Mouse (Mus musculus) MEL (cell line): ENCODE results near the gene Tmem102. TPM values are rescaled to one million over a fixed set of nuclear protein-coding genes. Genes with fewer than 3 reads are reported as not detected.
A peak's percentile ranks its signal among the peaks of the same experiment; 100 is the strongest.

Experiments used
- DNase-seq: peaks from one replicate; pipeline ENCODE4 v3.0.0; 2011; ENCODE audit warnings: low read depth, low spot score
- H3K27ac ChIP-seq: 2 replicates; pipeline ENCODE4 v1.5.1; 2012; ENCODE audit warnings: low read depth, mild to moderate bottlenecking, control low read depth, low read length, moderate library complexity; ENCODE audit not compliant: control insufficient read depth
- H3K27me3 ChIP-seq, 2 experiments: fragments of 150-350 bp in 1 of 2; sonication (generic) in 1 of 2; 2 replicates each; pipeline ENCODE4 v1.6.1; 2012; ENCODE audit warnings: low read length in 2 of 2, mild to moderate bottlenecking in 2 of 2, improper control_type of control experiment in 1 of 2, moderate library complexity in 1 of 2; ENCODE audit not compliant: insufficient read depth in 2 of 2, control insufficient read depth in 1 of 2
- H3K36me3 ChIP-seq, 2 experiments: 2 replicates each; pipeline ENCODE4 v1.6.1; 2012 to 2014; ENCODE audit warnings: low read length in 2 of 2, improper control_type of control experiment in 1 of 2, inconsistent platforms in 1 of 2, mild to moderate bottlenecking in 1 of 2; ENCODE audit not compliant: insufficient read depth in 2 of 2, control insufficient read depth in 1 of 2
- H3K4me1 ChIP-seq, 2 experiments: fragments of 150-350 bp in 1 of 2; sonication (generic) in 1 of 2; 2 replicates each; pipeline ENCODE4 v1.6.1; 2012; ENCODE audit warnings: low read length in 2 of 2, improper control_type of control experiment in 1 of 2, mild to moderate bottlenecking in 1 of 2; ENCODE audit not compliant: insufficient read depth in 2 of 2, control insufficient read depth in 1 of 2
- H3K4me3 ChIP-seq, 2 experiments: fragments of 150-350 bp in 1 of 2; sonication (generic) in 1 of 2; 2 replicates each; pipeline ENCODE4 v1.5.1; 2012; ENCODE audit warnings: low read depth in 2 of 2, low read length in 2 of 2, mild to moderate bottlenecking in 2 of 2, moderate library complexity in 2 of 2, control low read depth in 1 of 2, improper control_type of control experiment in 1 of 2; ENCODE audit not compliant: control insufficient read depth in 1 of 2, insufficient read depth in 1 of 2
- H3K79me2 ChIP-seq: 2 replicates; pipeline ENCODE4 v1.6.1; 2012; ENCODE audit warnings: mild to moderate bottlenecking, low read length, moderate library complexity; ENCODE audit not compliant: control insufficient read depth, poor library complexity, insufficient read depth
- H3K9ac ChIP-seq: 2 replicates; pipeline ENCODE4 v1.6.1; 2012; ENCODE audit warnings: low read depth, mild to moderate bottlenecking, control low read depth, low read length, moderate library complexity; ENCODE audit not compliant: control insufficient read depth, poor library complexity, severe bottlenecking
- H3K9me3 ChIP-seq: fragments of 150-350 bp; sonication (generic); replicated peaks from 2 replicates; pipeline ENCODE4 v1.6.1; 2012; ENCODE audit warnings: mild to moderate bottlenecking, low read length, improper control_type of control experiment, moderate library complexity; ENCODE audit not compliant: insufficient read depth
- BHLHE40 ChIP-seq: IDR thresholded peaks from 2 replicates; pipeline ENCODE4 v1.6.1; 2012; ENCODE audit warnings: low read depth, mild to moderate bottlenecking, inconsistent platforms, low read length, improper control_type of control experiment, borderline replicate concordance
- CHD1 ChIP-seq: IDR thresholded peaks from 2 replicates; pipeline ENCODE4 v1.6.1; 2012; ENCODE audit warnings: low read depth, mild to moderate bottlenecking, inconsistent platforms, low read length, improper control_type of control experiment
- CHD2 ChIP-seq: IDR thresholded peaks from 2 replicates; pipeline ENCODE4 v1.6.1; 2011; ENCODE audit warnings: low read length, improper control_type of control experiment
- CTCF ChIP-seq, 3 experiments: IDR thresholded peaks in 2 of 3; conservative IDR thresholded peaks in 1 of 3; 2 replicates each; pipeline ENCODE4 v1.5.1; 2011 to 2012; ENCODE audit warnings: low read length in 3 of 3, low read depth in 2 of 3, mild to moderate bottlenecking in 2 of 3, improper control_type of control experiment in 1 of 3, inconsistent platforms in 1 of 3, mixed read lengths in 1 of 3, moderate library complexity in 1 of 3; ENCODE audit not compliant: control insufficient read depth in 1 of 3, insufficient read depth in 1 of 3, poor library complexity in 1 of 3, severe bottlenecking in 1 of 3
- E2F4 ChIP-seq: IDR thresholded peaks from 2 replicates; pipeline ENCODE4 v1.6.1; 2011; ENCODE audit warnings: low read depth, low read length, improper control_type of control experiment, borderline replicate concordance
- ELF1 ChIP-seq: IDR thresholded peaks from 2 replicates; pipeline ENCODE4 v1.6.1; 2014; ENCODE audit warnings: low read depth, mild to moderate bottlenecking, inconsistent platforms, low read length, improper control_type of control experiment, moderate library complexity
- ETS1 ChIP-seq: IDR thresholded peaks from 2 replicates; pipeline ENCODE4 v1.6.1; 2012; ENCODE audit warnings: low read depth, mild to moderate bottlenecking, inconsistent platforms, low read length, improper control_type of control experiment, moderate library complexity
- GABPA ChIP-seq: IDR thresholded peaks from 2 replicates; pipeline ENCODE4 v1.6.1; 2012; ENCODE audit warnings: low read depth, mild to moderate bottlenecking, inconsistent platforms, low read length, improper control_type of control experiment, moderate library complexity
- HCFC1 ChIP-seq: IDR thresholded peaks from 2 replicates; pipeline ENCODE4 v1.6.1; 2012; ENCODE audit warnings: low read depth, mild to moderate bottlenecking, inconsistent platforms, low read length, improper control_type of control experiment, moderate library complexity
- KAT2A ChIP-seq: conservative IDR thresholded peaks from 2 replicates; pipeline ENCODE4 v1.6.1; 2012; ENCODE audit warnings: low read depth, low read length, improper control_type of control experiment, inconsistent platforms
- MAFK ChIP-seq: IDR thresholded peaks from 2 replicates; pipeline ENCODE4 v1.6.1; 2011; ENCODE audit warnings: low read depth, mild to moderate bottlenecking, low read length, improper control_type of control experiment, borderline replicate concordance
- MAX ChIP-seq: IDR thresholded peaks from 2 replicates; pipeline ENCODE4 v1.6.1; 2011; ENCODE audit warnings: low read length, improper control_type of control experiment
- MAZ ChIP-seq: IDR thresholded peaks from 2 replicates; pipeline ENCODE4 v1.6.1; 2012; ENCODE audit warnings: low read depth, mild to moderate bottlenecking, inconsistent platforms, low read length, improper control_type of control experiment
- MXI1 ChIP-seq: IDR thresholded peaks from 2 replicates; pipeline ENCODE4 v1.6.1; 2011; ENCODE audit warnings: mild to moderate bottlenecking, low read depth, low read length, improper control_type of control experiment
- MYB ChIP-seq: IDR thresholded peaks from 2 replicates; pipeline ENCODE4 v1.6.1; 2011; ENCODE audit warnings: mild to moderate bottlenecking, low read depth, low read length, improper control_type of control experiment
- MYC ChIP-seq: IDR thresholded peaks from 2 replicates; pipeline ENCODE4 v1.6.1; 2011; ENCODE audit warnings: low read depth, mild to moderate bottlenecking, low read length, improper control_type of control experiment, moderate library complexity
- NELFE ChIP-seq: IDR thresholded peaks from 2 replicates; pipeline ENCODE4 v1.6.1; 2011; ENCODE audit warnings: low read depth, low read length, improper control_type of control experiment
- NRF1 ChIP-seq: IDR thresholded peaks from 2 replicates; pipeline ENCODE4 v1.6.1; 2014; ENCODE audit warnings: low read depth, mild to moderate bottlenecking, inconsistent platforms, low read length, improper control_type of control experiment, moderate library complexity; ENCODE audit not compliant: poor library complexity, insufficient read depth, severe bottlenecking
- POLR2A ChIP-seq, 2 experiments: IDR thresholded peaks; 2 replicates each; pipeline ENCODE4 v1.6.1; 2011 to 2012; ENCODE audit warnings: low read length in 2 of 2, mild to moderate bottlenecking in 2 of 2, control low read depth in 1 of 2, improper control_type of control experiment in 1 of 2, low read depth in 1 of 2, moderate library complexity in 1 of 2; ENCODE audit not compliant: control insufficient read depth in 1 of 2, insufficient read depth in 1 of 2, poor library complexity in 1 of 2
- POLR2AphosphoS2 ChIP-seq: IDR thresholded peaks from 2 replicates; pipeline ENCODE4 v1.6.1; 2011; ENCODE audit warnings: low read length, improper control_type of control experiment
- RAD21 ChIP-seq: IDR thresholded peaks from 2 replicates; pipeline ENCODE4 v1.6.1; 2011; ENCODE audit warnings: mild to moderate bottlenecking, low read depth, low read length, improper control_type of control experiment
- RCOR1 ChIP-seq: IDR thresholded peaks from 2 replicates; pipeline ENCODE4 v1.6.1; 2012; ENCODE audit warnings: low read depth, mild to moderate bottlenecking, inconsistent platforms, low read length, improper control_type of control experiment
- SMC3 ChIP-seq: IDR thresholded peaks from 2 replicates; pipeline ENCODE4 v1.6.1; 2011; ENCODE audit warnings: low read depth, low read length, improper control_type of control experiment
- TAL1 ChIP-seq: IDR thresholded peaks from 2 replicates; pipeline ENCODE4 v1.6.1; 2012; ENCODE audit warnings: mild to moderate bottlenecking, inconsistent platforms, low read length, moderate library complexity, mixed read lengths
- TBP ChIP-seq: IDR thresholded peaks from 2 replicates; pipeline ENCODE4 v1.8.0; 2011; ENCODE audit warnings: low read depth, low read length, improper control_type of control experiment
- TCF12 ChIP-seq: IDR thresholded peaks from 2 replicates; pipeline ENCODE4 v1.6.1; 2014; ENCODE audit warnings: low read depth, mild to moderate bottlenecking, inconsistent platforms, low read length, improper control_type of control experiment, moderate library complexity
- USF1 ChIP-seq: IDR thresholded peaks from 2 replicates; pipeline ENCODE4 v1.6.1; 2014; ENCODE audit warnings: low read depth, mild to moderate bottlenecking, inconsistent platforms, low read length, improper control_type of control experiment, moderate library complexity
- ZC3H11A ChIP-seq: IDR thresholded peaks from 2 replicates; pipeline ENCODE4 v1.6.1; 2012; ENCODE audit warnings: low read depth, mild to moderate bottlenecking, inconsistent platforms, low read length, improper control_type of control experiment
- ZKSCAN1 ChIP-seq: IDR thresholded peaks from 2 replicates; pipeline ENCODE4 v1.6.1; 2012; ENCODE audit warnings: low read depth, mild to moderate bottlenecking, inconsistent platforms, low read length, improper control_type of control experiment, moderate library complexity
- ZMIZ1 ChIP-seq: IDR thresholded peaks from 2 replicates; pipeline ENCODE4 v1.6.1; 2012; ENCODE audit warnings: low read depth, mild to moderate bottlenecking, inconsistent platforms, low read length, improper control_type of control experiment, moderate library complexity
- polyA plus RNA-seq, 2 experiments: library from polyadenylated mRNA; stranded (reverse) in 1 of 2; unstranded in 1 of 2; fragments of >175 nt in 1 of 2; fragments of >200 nt in 1 of 2; gene quantifications; 2 replicates each; pipeline versions ENCODE4 v1.2.1 to v1.2.4; 2012; ENCODE audit warnings: low replicate concordance in 2 of 2, low read depth in 1 of 2; ENCODE audit not compliant: insufficient read length in 2 of 2, insufficient read depth in 1 of 2, missing spikeins in 1 of 2
- total RNA-seq: library from RNA; depleted of rRNA; stranded (reverse); fragments of 300-350 nt; gene quantifications from 2 replicates; pipeline ENCODE4 v1.2.3, GENCODE M21; 2012

The Tmem102 gene
- total and polyA plus RNA-seq, 3 experiments = 0.31 to 2.4 TPM; not detected in 1

GRCm38 (mm10) chr11:69795168-69795982, 10.0 kb downstream of the Tmem102 start, which contains the start of gene Chrnb1:
TSS of gene Chrnb1 (minus strand) at chr11:69795943.
- no peak within 1 kb of the TSS; the same call in 1 of the 2 replicates for H3K27ac ChIP-seq

GRCm38 (mm10) chr11:69793429-69793828, 12.0 kb downstream of the Tmem102 start:
- Histone ChIP-seq H3K79me2 (no peaks in the 10 kb centered on the region), H3K27me3 (no peaks in the 10 kb centered on the region), H3K4me1 (peaks cover 2 to 3% of the 10 kb centered on the region in 2 experiments; a peak in 1 of 4 replicates), H3K4me3 (no peak overlapping the region), H3K9me3 (no peaks in the 10 kb centered on the region), H3K27ac (no peak overlapping the region), H3K9ac (no peak overlapping the region), H3K36me3 (peaks cover 0 to 4% of the 10 kb centered on the region in 2 experiments; a peak in 1 of 4 replicates)
- no peak for TF ChIP-seq KAT2A
- no peak for TF ChIP-seq ETS1
- no peak for TF ChIP-seq ZMIZ1
- no peak for TF ChIP-seq NELFE
- no peak for TF ChIP-seq POLR2AphosphoS2
- TF ChIP-seq HCFC1 = no peak
- TF ChIP-seq E2F4 = no peak
- TF ChIP-seq NRF1 = no peak
- TF ChIP-seq RAD21 = no peak
- TF ChIP-seq MYC = no peak
- TF ChIP-seq RCOR1 = no peak
- TF ChIP-seq GABPA = no peak
- no peak for DNase-seq

More at GRCm38 (mm10) chr11:69795168-69795982, 10.0 kb downstream of the Tmem102 start, which contains the start of gene Chrnb1:
- no peaks in the 10 kb centered on the region for H3K9me3 ChIP-seq
- peak within 1 kb of the TSS; percentile 69 to 88 for H3K4me3 ChIP-seq
- H3K4me1 ChIP-seq = peaks cover 5 to 10% of the 10 kb centered on the region in 2 experiments
- H3K27me3 ChIP-seq = no peaks in the 10 kb centered on the region
- no peak for TF ChIP-seq TAL1
- TF ChIP-seq USF1 = no peak
- 0 out of 6 replicates have a peak, but pooled peaks of 1 of the 3 experiments have one; percentile 10 for TF ChIP-seq CTCF (IDR thresholded peaks at IDR 0.05 in 2 of 3, conservative IDR thresholded peaks at IDR 0.05 in 1 of 3; ENCODE audit: control insufficient read depth in 1 of 3, insufficient read depth in 1 of 3, low read depth in 2 of 3, low read length in 3 of 3, poor library complexity in 1 of 3, severe bottlenecking in 1 of 3)
- TF ChIP-seq MXI1 = peak; percentile 52
- TF ChIP-seq NRF1 = peak; percentile 42; the same call in 1 of the 2 replicates
- 0 out of 2 replicates have a peak, but pooled peaks have one; percentile 10 for TF ChIP-seq MYC
- peak; percentile 33 for TF ChIP-seq TCF12
- peak; percentile 78 for TF ChIP-seq TBP
- no peak for TF ChIP-seq ZC3H11A
- 0 out of 2 replicates have a peak, but pooled peaks have one; percentile 20 for TF ChIP-seq ELF1
- TF ChIP-seq CHD1 = no peak
- TF ChIP-seq CHD2 = no peak
- TF ChIP-seq MYB = no peak
- TF ChIP-seq SMC3 = 0 out of 2 replicates have a peak, but pooled peaks have one; percentile 3
- peak; percentile 35; the same call in 1 of the 2 replicates for TF ChIP-seq MAZ
- TF ChIP-seq NELFE = peak; percentile 62; the same call in 1 of the 2 replicates
- no peak; the same call in 1 of the 2 replicates for TF ChIP-seq ZKSCAN1
- TF ChIP-seq MAFK = no peak
- 0 out of 2 replicates have a peak, but pooled peaks have one; percentile 6 for TF ChIP-seq RCOR1
- peak; percentile 17 to 73; a peak in 3 of 4 replicates for TF ChIP-seq POLR2A (IDR thresholded peaks at IDR 0.05; ENCODE audit: control insufficient read depth in 1 of 2, insufficient read depth in 1 of 2, low read depth in 1 of 2, low read length in 2 of 2, poor library complexity in 1 of 2)
- TF ChIP-seq MAX = 0 out of 2 replicates have a peak, but pooled peaks have one; percentile 44
- TF ChIP-seq POLR2AphosphoS2 = peak; percentile 88
- peak; percentile 32; the same call in 1 of the 2 replicates for TF ChIP-seq HCFC1
- TF ChIP-seq ZMIZ1 = peak; percentile 52; the same call in 1 of the 2 replicates
- TF ChIP-seq BHLHE40 = 0 out of 2 replicates have a peak, but pooled peaks have one; percentile 23
- H3K9ac ChIP-seq = peak within 1 kb of the TSS; percentile 66
- peak; percentile 100 for DNase-seq
- peaks cover 0 to 11% of the 10 kb centered on the region in 2 experiments; a peak in 2 of 4 replicates for H3K36me3 ChIP-seq
- H3K79me2 ChIP-seq = no peaks in the 10 kb centered on the region; the same call in 1 of the 2 replicates
